Mouse (Mus musculus): ENCODE results near the gene Immp1l. TPM values are rescaled to one million over a fixed set of nuclear protein-coding genes. Genes with fewer than 3 reads are reported as not detected.

Gene Immp1l
- polyA plus RNA-seq, 1 experiment from 2014 or later, result 106 TPM

GRCm38 (mm10) chr2:105951350-105951940 is 47.0 kb downstream of the Immp1l start:
- WGBS, result 88% methylated on average over 1 of the region's 1 CpGs
- H3K27ac ChIP-seq (replicated peaks), result no peak overlapping the region

GRCm38 (mm10) chr2:105953862-105954261 is 49.4 kb downstream of the Immp1l start:
- DNase-seq (ENCODE audit: low spot score) (no peak), ATAC-seq (ENCODE audit: low FRiP score, low TSS enrichment) (no peak)
- no peak overlapping the region for H3K4me3 ChIP-seq (ENCODE audit: low read depth, low read length)
- TF ChIP-seq CTCF (IDR thresholded peaks at IDR 0.05; ENCODE audit: low read depth) (no peak), EP300 (optimal IDR thresholded peaks at IDR 0.05) (no peak)
- H3K9ac ChIP-seq (ENCODE audit: low read length), result no peak overlapping the region
- no peak overlapping the region for H3K4me2 ChIP-seq (replicated peaks; ENCODE audit: low read depth)
- H3K9me3 ChIP-seq (ENCODE audit: control insufficient read depth, low read length), result no peaks in the 10 kb centered on the region
- no peak overlapping the region for H3K27ac ChIP-seq (replicated peaks)
- no peaks in the 10 kb centered on the region for H3K27me3 ChIP-seq (ENCODE audit: control insufficient read depth, insufficient read depth, low read length)
- WGBS, result 69% methylated on average over 4 of the region's 4 CpGs
- no peaks in the 10 kb centered on the region for H3K36me3 ChIP-seq (ENCODE audit: control insufficient read depth, insufficient read depth, low read length)
- no peaks in the 10 kb centered on the region for H3K4me1 ChIP-seq (replicated peaks; ENCODE audit: control insufficient read depth, insufficient read depth)

More at GRCm38 (mm10) chr2:105951350-105951940, 47.0 kb downstream of the Immp1l start:
- TF ChIP-seq EP300 (optimal IDR thresholded peaks at IDR 0.05) (no peak), CTCF (IDR thresholded peaks at IDR 0.05; ENCODE audit: low read depth) (no peak)
- H3K9me3 ChIP-seq (ENCODE audit: control insufficient read depth, low read length), result no peaks in the 10 kb centered on the region
- H3K4me2 ChIP-seq (replicated peaks; ENCODE audit: low read depth), result no peak overlapping the region
- H3K4me3 ChIP-seq (ENCODE audit: low read depth, low read length), result no peak overlapping the region
- no peaks in the 10 kb centered on the region for H3K27me3 ChIP-seq (ENCODE audit: control insufficient read depth, insufficient read depth, low read length)
- no peaks in the 10 kb centered on the region for H3K4me1 ChIP-seq (replicated peaks; ENCODE audit: control insufficient read depth, insufficient read depth)
- no peak overlapping the region for H3K9ac ChIP-seq (ENCODE audit: low read length)
- no peaks in the 10 kb centered on the region for H3K36me3 ChIP-seq (ENCODE audit: control insufficient read depth, insufficient read depth, low read length)
- no peak for DNase-seq (ENCODE audit: low spot score)
- ATAC-seq (ENCODE audit: low FRiP score, low TSS enrichment), result no peak

- no peaks in the 10 kb centered on the region for H3K9me3 ChIP-seq (ENCODE audit: control insufficient read depth, low read length)
- no peaks in the 10 kb centered on the region for H3K27me3 ChIP-seq (ENCODE audit: control insufficient read depth, insufficient read depth, low read length)
- no peak for ATAC-seq (ENCODE audit: low FRiP score, low TSS enrichment)
- 89% methylated on average over 1 of the region's 1 CpGs for WGBS
- H3K27ac ChIP-seq (replicated peaks), result no peak overlapping the region
- no peak overlapping the region for H3K4me2 ChIP-seq (replicated peaks; ENCODE audit: low read depth)
- no peak overlapping the region for H3K4me3 ChIP-seq (ENCODE audit: low read depth, low read length)
- H3K36me3 ChIP-seq (ENCODE audit: control insufficient read depth, insufficient read depth, low read length), result 0 out of 2 replicates have a peak, but pooled peaks cover 5% of the 10 kb centered on the region
- no peak for TF ChIP-seq CTCF (IDR thresholded peaks at IDR 0.05; ENCODE audit: low read depth)
- TF ChIP-seq EP300 (optimal IDR thresholded peaks at IDR 0.05), result no peak
- no peak overlapping the region for H3K9ac ChIP-seq (ENCODE audit: low read length)
- H3K4me1 ChIP-seq (replicated peaks; ENCODE audit: control insufficient read depth, insufficient read depth), result no peaks in the 10 kb centered on the region
- DNase-seq (ENCODE audit: low spot score), result no peak
Measured at GRCm38 (mm10) chr2:105963447-105963846, 59.0 kb downstream of the Immp1l start.

GRCm38 (mm10) chr2:105973941-105974340 is 69.5 kb downstream of the Immp1l start:
- no peak for TF ChIP-seq CTCF (IDR thresholded peaks at IDR 0.05; ENCODE audit: low read depth)
- TF ChIP-seq EP300 (optimal IDR thresholded peaks at IDR 0.05), result no peak
- Histone ChIP-seq H3K27ac (replicated peaks) (no peak overlapping the region), H3K36me3 (ENCODE audit: control insufficient read depth, insufficient read depth, low read length) (no peaks in the 10 kb centered on the region), H3K4me2 (replicated peaks; ENCODE audit: low read depth) (no peak overlapping the region), H3K9me3 (ENCODE audit: control insufficient read depth, low read length) (no peaks in the 10 kb centered on the region), H3K4me1 (replicated peaks; ENCODE audit: control insufficient read depth, insufficient read depth) (no peaks in the 10 kb centered on the region), H3K9ac (ENCODE audit: low read length) (no peak overlapping the region), H3K27me3 (ENCODE audit: control insufficient read depth, insufficient read depth, low read length) (no peaks in the 10 kb centered on the region), H3K4me3 (ENCODE audit: low read depth, low read length) (no peak overlapping the region)
- 37% methylated on average over 2 of the region's 2 CpGs for WGBS
- DNase-seq (ENCODE audit: low spot score), result no peak
- no peak for ATAC-seq (ENCODE audit: low FRiP score, low TSS enrichment)

GRCm38 (mm10) chr2:105978065-105978464 is 73.6 kb downstream of the Immp1l start:
- Histone ChIP-seq H3K9me3 (ENCODE audit: control insufficient read depth, low read length) (no peaks in the 10 kb centered on the region), H3K9ac (ENCODE audit: low read length) (no peak overlapping the region), H3K27me3 (ENCODE audit: control insufficient read depth, insufficient read depth, low read length) (no peaks in the 10 kb centered on the region), H3K4me3 (ENCODE audit: low read depth, low read length) (no peak overlapping the region), H3K27ac (replicated peaks) (no peak overlapping the region), H3K4me2 (replicated peaks; ENCODE audit: low read depth) (no peak overlapping the region), H3K4me1 (replicated peaks; ENCODE audit: control insufficient read depth, insufficient read depth) (no peaks in the 10 kb centered on the region), H3K36me3 (ENCODE audit: control insufficient read depth, insufficient read depth, low read length) (0 out of 2 replicates have a peak, but pooled peaks cover 2% of the 10 kb centered on the region)
- 98% methylated on average over 2 of the region's 2 CpGs for WGBS
- TF ChIP-seq CTCF (IDR thresholded peaks at IDR 0.05; ENCODE audit: low read depth), result no peak
- no peak for TF ChIP-seq EP300 (optimal IDR thresholded peaks at IDR 0.05)
- DNase-seq (ENCODE audit: low spot score) (no peak), ATAC-seq (ENCODE audit: low FRiP score, low TSS enrichment) (no peak)

GRCm38 (mm10) chr2:105985206-105985605 is 80.8 kb downstream of the Immp1l start:
- no peak for DNase-seq (ENCODE audit: low spot score)
- WGBS, result 88% methylated on average over 7 of the region's 7 CpGs
- no peak overlapping the region for H3K9ac ChIP-seq (ENCODE audit: low read length)

More at GRCm38 (mm10) chr2:105985206-105985605, 80.8 kb downstream of the Immp1l start:
- no peak for ATAC-seq (ENCODE audit: low FRiP score, low TSS enrichment)
- Histone ChIP-seq H3K36me3 (ENCODE audit: control insufficient read depth, insufficient read depth, low read length) (0 out of 2 replicates have a peak, but pooled peaks cover 2% of the 10 kb centered on the region), H3K27ac (replicated peaks) (no peak overlapping the region), H3K27me3 (ENCODE audit: control insufficient read depth, insufficient read depth, low read length) (no peaks in the 10 kb centered on the region), H3K4me3 (ENCODE audit: low read depth, low read length) (no peak overlapping the region), H3K9me3 (ENCODE audit: control insufficient read depth, low read length) (no peaks in the 10 kb centered on the region), H3K4me1 (replicated peaks; ENCODE audit: control insufficient read depth, insufficient read depth) (no peaks in the 10 kb centered on the region), H3K4me2 (replicated peaks; ENCODE audit: low read depth) (no peak overlapping the region)
- TF ChIP-seq CTCF (IDR thresholded peaks at IDR 0.05; ENCODE audit: low read depth), result no peak
- TF ChIP-seq EP300 (optimal IDR thresholded peaks at IDR 0.05), result no peak
